Mouse (Mus musculus) erythroblast, embryonic 14.5 days (primary cell): Measurements from ENCODE around the gene Ggt6.

ENCODE experiments used
- GATA1 ChIP-seq: IDR thresholded peaks from 2 replicates; pipeline ENCODE4 v1.6.1; 2012; ENCODE audit warnings: low read length, inconsistent platforms, mixed read lengths
- TAL1 ChIP-seq: IDR thresholded peaks from 3 replicates; pipeline ENCODE4 v1.6.1; 2012; ENCODE audit warnings: low read length, inconsistent platforms, mixed read lengths

- TF ChIP-seq TAL1 = no peak
- no peak for TF ChIP-seq GATA1
Observed at GRCm38 (mm10) chr11:72469217-72469616, 33.9 kb downstream of the Ggt6 start.
